Mouse (Mus musculus) spleen, postnatal 4 days (tissue): ENCODE data around the gene Gm49711.
"Not testable (repeated sequence)": the region's sequence is repeated elsewhere in the genome, so short reads cannot be mapped to it uniquely, and the experiment has no call there.

Experiments
- DNase-seq, 2 experiments: peaks; one replicate each; pipeline ENCODE4 v3.0.0; 2022; ENCODE audit warnings: low spot score in 2 of 2

Gm49711 gene

GRCm38 (mm10) chr16:92183477-92183876 lies 125.4 kb downstream of the Gm49711 start:
- no peak for DNase-seq

DNA sequence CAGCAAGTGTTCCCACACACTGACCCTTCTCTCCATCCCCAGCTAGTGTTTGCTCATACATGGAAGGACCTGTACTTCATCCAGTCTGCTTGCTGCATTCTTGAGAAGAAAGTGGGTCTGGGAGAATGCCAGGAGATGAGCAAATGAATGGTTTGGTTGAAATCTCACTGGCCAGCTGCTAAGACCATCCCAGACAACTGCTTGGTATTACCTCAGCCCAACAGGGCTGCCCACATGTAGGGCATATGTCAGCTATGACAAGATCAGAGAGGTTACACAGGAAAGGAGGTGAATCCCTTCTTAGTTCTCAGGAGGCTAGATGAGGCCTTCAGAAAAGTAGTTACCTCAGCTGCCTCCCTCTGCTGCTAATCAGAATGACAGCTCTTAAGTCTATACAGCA lies 132.5 kb downstream of the Gm49711 start:
- no peak for DNase-seq

DNA sequence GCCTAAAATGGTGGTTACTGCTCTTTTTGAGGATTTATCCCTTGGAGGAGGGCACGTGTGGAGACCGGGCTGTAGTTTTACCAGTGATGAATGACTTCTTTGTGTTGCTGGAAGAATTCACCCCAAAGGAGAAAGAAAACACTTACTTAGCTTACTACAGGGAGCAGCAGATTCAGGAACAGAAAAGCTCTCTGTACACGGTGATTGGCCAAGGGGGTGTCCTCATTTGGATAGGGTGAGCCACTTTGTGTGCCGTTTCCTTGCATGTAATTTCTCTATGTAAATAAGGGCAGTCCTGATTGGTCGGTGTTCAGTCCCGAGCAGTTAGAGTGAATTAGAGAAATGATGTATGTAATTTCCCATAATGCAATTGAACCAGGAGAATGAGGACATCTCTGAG lies 137.0 kb downstream of the Gm49711 start:
- no peak for DNase-seq

DNA sequence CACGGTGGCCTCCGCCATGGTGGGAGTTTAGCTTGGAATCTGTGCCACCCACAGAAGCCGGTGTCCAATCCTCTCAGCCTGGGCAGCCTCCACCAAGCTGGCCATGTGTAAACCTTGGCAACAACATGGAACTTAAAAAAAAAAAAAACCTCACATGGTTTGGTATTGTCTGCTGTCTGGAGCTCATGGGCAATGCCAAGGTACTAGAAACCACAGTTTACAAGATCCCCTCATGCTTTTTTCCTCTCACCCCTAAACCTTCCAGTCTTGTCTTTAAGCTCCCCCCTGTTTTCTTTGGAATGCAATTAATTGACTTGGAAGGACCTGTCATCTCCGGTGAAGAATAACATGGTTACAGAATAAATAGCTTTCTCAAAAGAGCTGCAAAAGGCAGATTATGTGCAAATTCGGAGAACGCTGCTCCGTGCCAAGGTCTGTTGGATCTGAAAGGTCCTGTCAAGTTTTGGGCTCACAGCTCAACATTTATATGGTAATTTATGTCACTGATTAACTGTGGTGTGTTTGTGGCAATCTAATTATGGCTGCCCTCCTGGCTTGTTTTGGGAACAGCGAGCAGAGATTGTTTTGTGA lies 138.7 kb downstream of the Gm49711 start:
- no peak for DNase-seq

DNA sequence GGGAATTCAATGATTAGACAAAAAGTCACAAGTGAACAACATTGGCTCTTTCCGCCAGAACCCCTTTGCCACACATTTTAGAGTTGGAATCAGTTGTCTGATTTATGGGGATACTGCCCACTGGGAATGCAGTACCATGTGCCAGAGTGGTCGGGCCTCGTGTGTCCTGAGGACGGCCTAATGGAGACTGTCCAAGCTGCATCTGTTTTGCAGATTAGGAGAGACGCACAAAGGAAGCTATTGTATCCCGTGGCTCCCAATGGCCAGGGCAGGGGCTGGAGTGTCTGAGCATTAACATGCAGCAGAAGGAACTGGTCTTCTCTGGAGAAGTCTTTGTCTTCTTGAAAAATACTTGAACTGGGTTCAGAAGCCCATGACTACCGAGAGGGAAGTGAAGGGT lies 142.5 kb downstream of the Gm49711 start:
- no peak for DNase-seq

DNA sequence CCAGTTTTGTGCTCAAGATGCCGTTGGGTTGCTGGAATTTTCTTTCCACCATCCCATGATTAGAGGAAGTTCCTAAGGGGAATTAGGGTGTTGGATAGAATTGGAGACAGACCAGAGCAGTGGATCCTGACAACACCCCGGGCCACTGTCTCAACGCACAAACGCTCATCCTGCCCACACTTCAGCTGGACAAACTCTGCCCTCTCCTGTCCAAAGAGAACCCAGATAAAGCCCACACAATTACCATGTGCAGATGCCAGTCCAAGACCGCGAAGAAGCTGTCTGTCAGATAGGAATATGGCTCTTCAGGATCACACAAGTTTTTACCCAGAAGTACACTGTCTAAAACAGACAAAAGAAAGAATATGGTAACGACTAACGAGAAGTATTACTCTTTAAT lies 145.5 kb downstream of the Gm49711 start:
- DNase-seq: no peak

- no peak for DNase-seq
Measured at GRCm38 (mm10) chr16:92209291-92209781, 151.2 kb downstream of the Gm49711 start.

DNA sequence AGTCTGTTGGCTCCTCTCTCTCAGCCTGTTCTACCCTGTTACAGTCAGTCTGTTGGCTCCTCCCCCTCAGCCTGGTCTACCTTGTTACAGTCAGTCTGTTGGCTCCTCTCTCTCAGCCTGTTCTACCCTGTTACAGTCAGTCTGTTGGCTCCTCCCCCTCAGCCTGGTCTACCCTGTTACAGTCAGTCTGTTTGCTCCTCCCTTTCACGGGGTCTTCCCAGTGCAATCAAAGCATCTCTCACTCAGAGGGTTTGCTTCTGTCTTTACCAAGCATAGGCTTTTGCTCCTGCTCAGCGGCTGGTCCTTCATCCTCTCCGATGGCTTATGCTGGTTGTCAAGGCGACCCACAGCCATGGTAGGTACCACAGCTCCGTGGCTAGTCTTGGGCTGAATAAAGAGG lies 152.2 kb downstream of the Gm49711 start:
- DNase-seq: not testable (repeated sequence)

GRCm38 (mm10) chr16:92213911-92214310 lies 155.8 kb downstream of the Gm49711 start:
- not testable (repeated sequence) for DNase-seq

DNA sequence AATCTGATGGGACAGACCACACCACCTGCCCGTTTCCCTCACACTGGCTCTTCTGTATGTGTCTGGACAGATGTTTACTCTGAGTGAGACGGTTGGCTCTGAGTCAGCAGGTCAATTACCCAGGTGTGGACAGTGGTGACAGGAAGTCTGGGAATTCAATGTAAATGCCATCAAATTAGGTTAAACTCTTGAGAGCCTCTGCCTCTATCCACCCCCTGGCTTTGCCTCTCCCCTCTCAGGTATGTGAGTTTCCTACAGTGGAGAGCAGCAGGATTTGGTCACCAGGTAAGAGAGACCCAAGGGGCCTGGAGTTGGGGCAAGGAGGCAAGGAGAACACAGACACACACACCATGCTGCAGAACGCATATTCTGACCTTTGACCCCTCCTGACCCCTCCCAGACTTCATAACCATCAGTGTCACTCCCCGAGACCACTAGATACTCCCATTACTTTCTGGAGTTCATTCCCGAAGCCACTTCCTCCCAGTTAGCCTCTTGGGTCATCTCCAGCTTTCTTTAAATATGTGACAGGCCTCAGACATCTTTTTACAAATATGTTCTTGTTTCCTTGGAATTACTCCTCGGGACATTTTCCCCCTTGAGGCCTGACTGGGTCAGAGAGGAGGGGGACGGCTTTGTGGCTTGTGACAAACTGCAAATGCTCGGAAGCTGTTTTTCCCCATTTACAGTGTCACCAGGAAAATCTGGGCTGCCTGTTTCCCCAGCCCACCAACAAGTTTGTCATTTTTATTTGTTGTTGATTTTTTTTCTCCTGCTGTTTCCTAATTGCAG lies 157.7 kb downstream of the Gm49711 start:
- DNase-seq: no peak

GRCm38 (mm10) chr16:92220754-92221153 lies 162.6 kb downstream of the Gm49711 start:
- DNase-seq: no peak

DNA sequence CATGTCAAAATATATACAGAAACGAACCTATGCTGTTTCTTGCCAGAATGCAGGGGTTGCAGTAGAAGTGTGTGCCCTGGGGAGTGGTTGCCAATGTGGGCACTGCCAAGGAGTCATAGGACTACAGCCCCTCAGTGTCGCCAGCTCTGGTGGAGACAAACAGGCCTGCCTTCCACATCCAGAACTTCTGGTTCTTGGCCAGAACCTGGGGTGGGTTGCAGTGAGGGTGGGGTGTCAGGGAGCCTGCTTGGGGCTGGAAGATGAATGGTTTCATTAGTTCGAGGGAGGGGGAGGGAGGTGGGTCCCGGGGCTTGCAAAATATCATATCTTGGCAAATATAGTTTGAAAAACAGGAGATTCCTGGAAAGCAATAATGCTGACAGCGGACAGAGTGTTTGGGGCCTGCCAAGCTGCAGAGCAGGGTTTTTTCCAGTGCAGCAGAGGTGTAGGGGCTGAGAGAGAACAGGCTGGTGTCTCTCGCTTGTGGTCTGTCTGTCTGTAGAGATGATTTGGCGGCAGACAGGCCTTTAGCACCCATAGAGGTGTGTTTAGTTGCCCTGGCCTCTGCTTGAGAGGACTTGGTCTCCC lies 170.3 kb downstream of the Gm49711 start:
- no peak for DNase-seq

DNA sequence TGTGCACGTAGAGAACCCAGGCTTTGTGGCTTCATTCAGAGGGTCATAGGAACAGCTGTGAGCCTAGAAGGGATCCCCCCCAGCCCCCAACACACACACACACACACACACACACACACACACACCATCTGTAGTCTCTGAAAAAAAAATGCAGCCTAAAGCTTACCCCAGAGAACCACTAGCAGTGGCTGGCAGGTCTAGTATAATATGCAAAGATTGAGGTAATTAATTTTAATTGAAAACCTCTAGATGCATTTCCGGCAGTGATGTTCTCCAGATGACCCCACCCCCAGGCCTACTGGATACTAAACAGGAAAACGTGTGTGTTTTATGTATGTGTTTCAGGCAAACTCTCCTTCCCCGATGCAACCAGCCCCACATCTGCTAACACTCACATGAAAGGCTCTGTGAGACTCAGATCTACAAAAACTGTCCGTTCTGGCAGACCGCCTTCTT lies 172.4 kb downstream of the Gm49711 start:
- DNase-seq: no peak

DNA sequence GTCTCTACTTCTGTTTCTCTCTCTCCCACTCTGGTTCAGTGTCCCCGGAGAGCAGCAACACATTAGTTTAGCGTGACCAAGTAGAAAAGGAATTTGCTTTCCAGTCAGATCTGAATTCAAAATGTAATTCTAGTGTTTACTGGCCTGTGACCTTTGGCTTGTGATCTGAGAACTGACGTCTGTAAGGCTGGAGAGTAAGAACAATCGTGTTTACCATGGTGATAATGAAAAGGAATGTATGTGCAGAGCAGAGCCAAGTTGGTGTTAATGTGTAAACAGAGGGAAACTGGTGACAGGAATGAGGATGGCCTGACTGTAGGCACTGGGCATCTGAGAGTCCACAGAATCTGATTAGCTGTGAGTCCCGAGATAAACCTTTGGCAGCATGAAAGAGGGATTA lies 176.4 kb downstream of the Gm49711 start:
- DNase-seq: no peak

GRCm38 (mm10) chr16:92235222-92235621 lies 177.1 kb downstream of the Gm49711 start:
- DNase-seq: no peak
